In genomic region chr19:23511303-23511702, GRCm38 (mm10) we compare ENCODE assay signal across 10 mouse cellular contexts.
DNase-seq lines count a peak whose midpoint lies in the region; ATAC-seq and TF ChIP-seq lines count a peak whose summit lies in the region.
"Had no signal": no experiment of that assay in that cellular context is flagged by ENCODE, and none has a peak within 500 bp of the region (broad histone marks: within the 10 kb centered on the region; RNA-seq: fewer than 3 reads in every experiment).

No protein-coding gene starts in this region.

- intact Hi-C loops in left cerebral cortex, adult 2 months (cut with DNase I): no loop called here
- intact Hi-C loops in left cerebral cortex, postnatal 36 days (cut with DNase I): no loop called here

- CTCF ChIA-PET in Patski (lab: Charles Lee): interaction anchor here (0.8 to 4.9 kb wide), 5 partner anchors 11 to 32 kb away, joined by 3 to 19 read pairs (median 4); no protein-coding TSS in a partner anchor

- in situ Hi-C loops in Patski (cut with MboI; ENCODE audit: low pct_unique_long_range_greater_than_20kb): no loop called here

- POLR2A ChIA-PET in Patski (lab: Charles Lee): no interaction called here

- peaks cover 46% of the 10 kb centered on the region for H3K27me3 ChIP-seq in Patski
- H3K27me3 ChIP-seq: limb, embryonic 15.5 days; midbrain, embryonic 15.5 days had no signal

- peak; percentile 42 to 61 for DNase-seq in cerebellum, postnatal 10 days
- DNase-seq in cerebellum, adult 11 months: no peak
- DNase-seq in left cerebral cortex, adult 2 months (ENCODE audit: extremely low spot score in 1 of 2, low spot score in 2 of 2): no peak
- no peak for DNase-seq in left cerebral cortex, postnatal 36 days (ENCODE audit: low spot score in 2 of 2)
- no peak for DNase-seq in Patski (ENCODE audit: low read depth, low spot score)
- no peak for DNase-seq in cerebellum, postnatal 4 days (ENCODE audit: low spot score in 2 of 2)

- peak; percentile 49 for TF ChIP-seq CTCF in left cerebral cortex, adult 2 months (IDR thresholded peaks at IDR 0.05)
- peak; percentile 32 for TF ChIP-seq CTCF in Patski (IDR thresholded peaks at IDR 0.05)

- H3K4me3 ChIP-seq in left cerebral cortex, adult 2 months: no peak overlapping the region
- H3K4me3 ChIP-seq: limb, embryonic 15.5 days; midbrain, embryonic 15.5 days had no signal

- ATAC-seq in Patski: no peak
- ATAC-seq in megakaryocyte, adult 5-6 weeks (ENCODE audit: poor library complexity, severe bottlenecking): 0 out of 2 replicates have a peak, but pooled peaks have one; percentile 52
- no peak for ATAC-seq in activated CD4-positive, CD25-positive, alpha-beta regulatory T cell, adult 4 months
- ATAC-seq: midbrain, embryonic 15.5 days had no signal

- no peak overlapping the region for H3K27ac ChIP-seq in left cerebral cortex, adult 2 months
- H3K27ac ChIP-seq: limb, embryonic 15.5 days; midbrain, embryonic 15.5 days had no signal

Comparison
In these comparisons a context has a peak if more than half of its experiments do, and no peak if none do; other contexts are left out.
1. DNase-seq: peak in cerebellum, postnatal 10 days (2 of 2); none in cerebellum, adult 11 months (single experiment), left cerebral cortex, adult 2 months (0 of 2), left cerebral cortex, postnatal 36 days (0 of 2), Patski (single experiment) and cerebellum, postnatal 4 days (0 of 2).